Mouse (Mus musculus): ENCODE measurements around the gene 4930426L09Rik. TPM values are rescaled to one million over a fixed set of nuclear protein-coding genes. Genes with fewer than 3 reads are reported as not detected.

4930426L09Rik gene
- total RNA-seq (2015): 2.1 and 3.0 TPM in 2 replicates
- 0.53 and 0.59 TPM in 2 replicates for total RNA-seq (2017)

DNA sequence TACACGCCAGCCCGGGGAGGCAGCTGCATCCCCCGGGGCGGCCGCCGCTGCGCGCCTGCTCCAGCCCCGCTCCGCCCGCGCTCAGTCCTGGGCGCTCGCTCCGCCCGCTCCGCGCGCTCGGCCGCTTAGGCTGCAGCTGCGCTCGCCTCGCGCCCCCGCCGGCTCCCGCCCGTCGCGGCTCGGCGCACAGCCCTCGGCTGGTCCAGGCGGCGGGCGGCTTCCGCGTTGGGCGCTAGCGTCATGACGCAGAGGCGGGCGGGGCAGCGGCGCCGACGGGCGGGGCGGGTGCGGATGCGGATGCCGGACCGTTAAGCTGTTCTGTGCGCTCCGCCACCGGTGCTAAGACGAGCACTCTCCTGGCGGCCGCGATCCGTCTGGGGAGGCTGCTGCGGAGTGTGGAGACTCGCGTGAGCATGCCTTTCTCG is at the start of gene 4930426L09Rik, which contains the start of gene Pip4k2a:
Gene 4930426L09Rik, plus strand, starts transcription at position 290 of the 425 bp plus-strand sequence.
Gene Pip4k2a, minus strand, starts transcription at position 73 of the 425 bp plus-strand sequence.
- peak; percentile 91 for ATAC-seq (ENCODE audit: poor library complexity, severe bottlenecking)

GRCm38 (mm10) chr2:18948741-18949140 is 49.4 kb upstream of the 4930426L09Rik start:
- ATAC-seq (ENCODE audit: poor library complexity, severe bottlenecking): no peak

DNA sequence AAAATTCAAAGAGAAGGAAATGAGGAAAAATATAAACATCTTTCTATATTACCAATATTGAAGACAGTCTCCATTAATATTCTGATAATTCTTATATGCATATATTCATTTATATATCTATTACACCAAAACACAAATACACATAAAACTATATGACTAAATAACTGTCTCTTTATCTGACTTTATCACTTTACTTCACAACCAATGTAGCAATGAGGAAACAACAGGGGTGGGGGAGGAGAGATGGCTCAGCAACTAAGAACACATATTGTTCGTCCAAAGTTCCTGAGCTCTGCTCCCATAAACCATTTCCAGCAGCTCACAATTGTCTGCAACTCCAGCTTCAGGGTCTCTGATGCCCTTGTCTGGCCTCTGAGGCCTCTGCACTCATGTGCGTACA is 47.4 kb upstream of the 4930426L09Rik start:
- ATAC-seq (ENCODE audit: poor library complexity, severe bottlenecking): no peak

DNA sequence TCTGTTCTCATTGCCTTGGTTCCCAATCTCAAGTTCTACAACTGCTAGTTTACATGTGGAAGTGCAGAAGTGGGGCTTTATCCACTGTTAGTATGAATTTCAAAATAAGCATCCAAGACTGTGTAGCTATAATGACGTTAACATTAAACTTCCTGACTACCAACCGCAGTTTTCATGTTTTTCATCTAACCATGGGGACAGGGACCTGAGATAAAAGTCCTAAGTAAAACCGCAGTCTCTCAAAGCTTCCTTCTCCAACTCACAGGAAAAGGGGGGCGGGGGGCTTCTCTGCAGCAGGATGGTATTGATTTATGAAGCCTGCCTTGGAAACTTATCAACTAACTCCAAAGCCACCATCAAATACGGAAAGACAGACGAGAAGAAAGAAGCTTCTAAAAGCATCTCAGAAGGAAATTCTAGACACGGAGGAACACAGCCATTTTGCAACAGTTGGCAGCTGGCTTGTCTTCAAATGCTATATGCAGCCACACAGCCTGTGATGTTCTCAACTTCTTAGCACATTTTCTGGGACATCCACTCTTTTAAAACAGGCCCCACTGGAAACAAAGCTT is 46.0 kb upstream of the 4930426L09Rik start:
- peak; percentile 68 for ATAC-seq (ENCODE audit: poor library complexity, severe bottlenecking)

DNA sequence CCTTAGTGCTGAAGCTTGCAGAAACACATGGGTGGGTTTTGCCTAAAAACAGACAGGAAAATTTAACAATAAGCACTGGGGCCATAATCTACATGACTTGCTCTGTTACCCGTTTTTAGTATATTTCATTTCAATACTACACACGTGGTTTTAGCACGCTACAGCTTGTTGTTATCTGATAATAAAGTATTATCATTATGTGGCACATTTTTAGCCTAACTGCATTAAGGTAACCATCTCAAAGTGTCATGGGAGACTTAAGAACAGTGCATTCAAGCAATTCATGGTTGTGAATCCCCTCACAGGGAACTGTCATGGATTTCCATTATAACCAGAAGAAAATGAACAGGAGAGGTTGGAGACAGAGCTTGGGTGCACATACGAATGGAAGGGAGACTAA is 43.7 kb upstream of the 4930426L09Rik start:
- ATAC-seq (ENCODE audit: poor library complexity, severe bottlenecking): no peak

DNA sequence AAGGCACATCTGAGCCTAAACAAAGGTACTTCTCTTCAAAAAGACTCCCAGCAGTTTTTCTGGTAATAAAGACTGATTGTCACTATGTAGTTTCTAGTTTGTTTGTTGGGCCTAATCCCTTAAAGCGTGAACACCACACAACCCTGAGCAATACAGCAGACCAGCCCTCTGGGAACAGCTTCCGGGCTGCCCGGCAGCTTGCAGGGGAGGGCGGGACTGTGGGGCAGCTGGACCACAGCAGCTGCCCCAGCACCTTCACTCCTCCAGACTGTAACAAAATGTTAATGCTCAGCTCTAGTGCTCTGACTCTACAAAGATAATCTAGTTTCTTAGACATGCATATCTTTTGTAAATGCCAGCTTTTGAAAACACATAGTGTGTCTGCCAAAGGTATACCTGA is 43.1 kb upstream of the 4930426L09Rik start:
- ATAC-seq (ENCODE audit: poor library complexity, severe bottlenecking): no peak

- no peak for ATAC-seq (ENCODE audit: poor library complexity, severe bottlenecking)
Measured at GRCm38 (mm10) chr2:18955671-18956070, 42.5 kb upstream of the 4930426L09Rik start.

DNA sequence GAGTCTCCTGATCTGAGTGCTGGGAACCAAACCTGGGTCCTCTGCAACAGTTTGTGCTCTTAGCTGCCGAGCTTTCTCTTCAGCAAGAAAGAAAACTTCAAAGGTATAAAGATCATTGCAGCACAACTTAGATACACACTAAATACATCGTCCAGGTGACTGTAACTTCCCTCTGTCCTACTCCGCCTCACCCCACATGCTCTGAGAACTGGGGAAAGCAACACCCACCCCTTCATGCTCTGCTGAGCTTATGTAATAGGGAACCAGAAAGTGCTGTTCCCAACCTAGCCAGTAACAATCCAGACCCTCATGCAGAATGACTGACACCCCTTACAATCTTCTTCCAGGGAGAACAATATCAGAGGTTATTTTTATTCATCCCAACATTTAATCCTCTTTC is 41.7 kb upstream of the 4930426L09Rik start:
- ATAC-seq (ENCODE audit: poor library complexity, severe bottlenecking): no peak

DNA sequence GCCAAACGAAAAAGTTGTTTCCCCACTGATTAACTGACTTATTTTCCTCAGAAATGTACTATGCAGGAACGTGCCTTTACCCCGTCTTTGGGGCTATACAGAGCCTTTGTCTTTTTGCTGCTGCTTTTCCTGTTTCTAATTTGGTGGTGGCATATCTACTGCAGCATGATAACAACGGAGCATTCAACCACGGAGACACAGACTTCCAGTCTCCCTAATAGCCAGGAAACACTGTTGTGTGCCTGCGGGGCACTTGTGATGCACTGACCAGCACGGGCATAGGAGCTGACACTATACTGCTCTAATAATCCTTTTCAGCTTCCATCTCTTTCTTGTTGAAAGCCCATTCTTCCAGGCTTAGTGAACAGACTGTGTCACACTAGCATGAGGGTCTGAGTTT is 41.2 kb upstream of the 4930426L09Rik start:
- ATAC-seq (ENCODE audit: poor library complexity, severe bottlenecking): no peak

- no peak for ATAC-seq (ENCODE audit: poor library complexity, severe bottlenecking)
Measured at GRCm38 (mm10) chr2:18957459-18957858, 40.7 kb upstream of the 4930426L09Rik start.

GRCm38 (mm10) chr2:18958044-18958443 is 40.1 kb upstream of the 4930426L09Rik start:
- no peak for ATAC-seq (ENCODE audit: poor library complexity, severe bottlenecking)

GRCm38 (mm10) chr2:18958501-18958900 is 39.6 kb upstream of the 4930426L09Rik start:
- peak; percentile 48 for ATAC-seq (ENCODE audit: poor library complexity, severe bottlenecking)

DNA sequence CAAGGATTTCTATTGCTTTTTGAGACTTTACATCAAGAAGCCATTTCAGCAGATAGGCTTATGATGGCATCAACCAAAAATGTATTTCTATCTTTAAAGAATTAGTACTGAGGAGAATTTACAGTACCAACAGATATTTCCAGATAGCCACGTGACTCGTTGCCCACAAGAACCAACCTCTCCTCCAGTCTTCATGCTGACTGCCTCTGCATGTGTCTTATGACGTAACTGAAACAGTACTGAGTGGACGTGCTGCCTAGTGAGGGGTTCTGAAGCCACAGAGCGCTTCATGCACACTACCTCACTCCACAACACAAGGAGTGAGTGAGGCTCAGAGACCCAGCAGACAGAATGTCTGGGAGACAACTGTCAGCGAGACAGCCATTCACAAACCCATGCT is 39.1 kb upstream of the 4930426L09Rik start:
- peak; percentile 56 for ATAC-seq (ENCODE audit: poor library complexity, severe bottlenecking)

DNA sequence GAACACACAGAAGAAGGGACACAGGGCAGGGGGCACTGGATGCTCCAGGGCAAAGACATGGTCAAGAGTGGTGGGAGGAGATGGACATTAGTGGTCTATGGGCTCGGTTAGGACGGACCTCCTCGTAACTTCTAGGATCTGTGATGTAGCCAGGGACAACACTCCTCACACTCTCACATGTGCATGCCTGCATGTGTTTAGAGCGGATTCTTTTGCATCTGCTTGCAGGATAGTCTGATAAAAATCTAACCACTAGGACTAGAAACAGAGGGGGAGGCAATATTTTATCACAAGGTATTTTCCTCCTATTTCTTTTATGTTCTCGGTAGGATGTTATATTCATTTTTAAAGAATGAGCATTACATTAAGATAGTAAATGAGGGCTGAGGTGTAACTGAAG is 38.6 kb upstream of the 4930426L09Rik start:
- ATAC-seq (ENCODE audit: poor library complexity, severe bottlenecking): no peak

- ATAC-seq (ENCODE audit: poor library complexity, severe bottlenecking): no peak
Measured at GRCm38 (mm10) chr2:18960376-18960973, 37.7 kb upstream of the 4930426L09Rik start.

GRCm38 (mm10) chr2:18962502-18962901 is 35.6 kb upstream of the 4930426L09Rik start:
- peak; percentile 31; the same call in 1 of the 2 replicates for ATAC-seq (ENCODE audit: poor library complexity, severe bottlenecking)

DNA sequence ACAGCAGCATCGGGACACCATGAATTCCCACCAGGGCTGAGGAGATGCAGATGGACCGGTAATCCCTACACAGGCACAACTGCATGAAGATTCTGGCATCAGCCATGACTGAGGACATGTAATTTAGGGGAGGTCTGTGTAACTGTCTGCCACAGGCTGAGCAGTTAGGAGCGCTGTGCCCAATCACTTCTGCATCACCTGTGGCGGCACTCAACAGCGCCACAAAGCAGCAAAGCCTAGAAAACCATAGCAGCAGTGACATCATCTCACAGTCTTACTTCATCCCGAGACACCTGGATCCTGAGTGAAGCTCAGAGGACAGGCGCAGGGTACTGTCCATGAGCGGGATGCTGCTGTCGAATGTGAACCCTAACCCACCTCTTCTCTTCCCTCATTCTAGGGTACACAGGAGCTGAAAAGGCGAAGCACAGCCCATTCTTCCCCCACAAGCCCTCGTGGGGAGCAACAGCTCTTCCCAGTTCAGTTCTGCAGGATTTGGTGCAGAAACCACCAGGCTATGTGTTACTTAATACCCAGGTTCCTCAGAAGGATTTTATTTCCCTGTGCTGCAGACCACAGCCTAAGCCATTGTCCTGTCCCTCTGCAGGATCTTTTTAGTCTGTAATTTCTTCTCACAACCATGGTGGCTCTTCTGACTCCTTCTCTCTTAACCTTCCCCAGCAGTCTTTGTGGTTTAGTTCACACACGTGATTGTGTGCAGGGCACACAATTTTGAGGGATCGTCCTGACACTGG is 34.7 kb upstream of the 4930426L09Rik start:
- ATAC-seq (ENCODE audit: poor library complexity, severe bottlenecking): peak; percentile 33

- ATAC-seq (ENCODE audit: poor library complexity, severe bottlenecking): no peak
Measured at GRCm38 (mm10) chr2:18965108-18965507, 33.0 kb upstream of the 4930426L09Rik start.

DNA sequence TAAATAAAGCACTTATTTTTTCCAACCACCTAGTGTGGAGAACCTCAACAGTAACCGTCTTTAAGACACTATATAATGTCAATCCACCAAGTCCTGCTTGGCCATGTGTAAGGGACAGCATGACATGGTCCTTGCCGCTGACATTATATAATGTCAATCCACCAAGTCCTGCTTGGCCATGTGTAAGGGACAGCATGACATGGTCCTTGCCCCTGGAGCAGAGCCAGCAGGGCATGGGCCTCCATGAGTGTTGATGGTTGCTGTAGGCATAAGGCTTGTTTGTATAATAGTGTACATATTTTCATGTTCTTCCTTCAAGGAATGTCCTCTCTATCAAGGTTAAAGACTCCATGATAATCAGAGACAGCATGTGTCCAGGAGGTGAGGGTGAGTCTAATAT is 32.2 kb upstream of the 4930426L09Rik start:
- no peak for ATAC-seq (ENCODE audit: poor library complexity, severe bottlenecking)

GRCm38 (mm10) chr2:18966566-18966965 is 31.6 kb upstream of the 4930426L09Rik start:
- ATAC-seq (ENCODE audit: poor library complexity, severe bottlenecking): no peak

GRCm38 (mm10) chr2:18967451-18968063 is 30.6 kb upstream of the 4930426L09Rik start:
- no peak for ATAC-seq (ENCODE audit: poor library complexity, severe bottlenecking)

All from megakaryocyte, adult 5-6 weeks (primary cell).